Mouse (Mus musculus) cerebellum, adult (tissue): Measurements from ENCODE around the gene Vps26c.

Experiments
- ATAC-seq: cut with Nextera tagmentation; 2 replicates; pipeline ENCODE4 v1.9.2; 2017; ENCODE audit warnings: mild to moderate bottlenecking, moderate library complexity, mixed read lengths; ENCODE audit not compliant: insufficient number of reproducible peaks, low FRiP score, low TSS enrichment

Vps26c gene

DNA sequence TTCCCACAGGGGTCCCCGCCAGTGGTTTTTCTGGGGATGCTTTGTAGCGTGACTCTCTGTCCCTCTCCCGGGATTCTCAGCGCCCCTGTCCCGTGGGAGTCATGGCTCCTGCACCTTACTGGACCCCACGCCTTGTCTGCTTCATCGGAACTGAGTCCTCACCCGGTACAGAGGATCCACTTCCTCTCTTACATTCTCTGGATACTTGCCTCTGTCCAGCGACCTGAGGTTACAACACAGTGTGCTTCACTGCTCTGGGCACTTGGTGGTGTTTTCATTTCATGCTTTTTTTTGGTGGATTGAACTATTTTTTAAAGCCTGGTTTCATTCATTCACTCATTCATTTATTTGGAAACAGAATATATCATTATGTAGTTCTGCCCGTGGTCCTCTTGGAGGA is 23.2 kb upstream of the Vps26c start:
- ATAC-seq = no peak

DNA sequence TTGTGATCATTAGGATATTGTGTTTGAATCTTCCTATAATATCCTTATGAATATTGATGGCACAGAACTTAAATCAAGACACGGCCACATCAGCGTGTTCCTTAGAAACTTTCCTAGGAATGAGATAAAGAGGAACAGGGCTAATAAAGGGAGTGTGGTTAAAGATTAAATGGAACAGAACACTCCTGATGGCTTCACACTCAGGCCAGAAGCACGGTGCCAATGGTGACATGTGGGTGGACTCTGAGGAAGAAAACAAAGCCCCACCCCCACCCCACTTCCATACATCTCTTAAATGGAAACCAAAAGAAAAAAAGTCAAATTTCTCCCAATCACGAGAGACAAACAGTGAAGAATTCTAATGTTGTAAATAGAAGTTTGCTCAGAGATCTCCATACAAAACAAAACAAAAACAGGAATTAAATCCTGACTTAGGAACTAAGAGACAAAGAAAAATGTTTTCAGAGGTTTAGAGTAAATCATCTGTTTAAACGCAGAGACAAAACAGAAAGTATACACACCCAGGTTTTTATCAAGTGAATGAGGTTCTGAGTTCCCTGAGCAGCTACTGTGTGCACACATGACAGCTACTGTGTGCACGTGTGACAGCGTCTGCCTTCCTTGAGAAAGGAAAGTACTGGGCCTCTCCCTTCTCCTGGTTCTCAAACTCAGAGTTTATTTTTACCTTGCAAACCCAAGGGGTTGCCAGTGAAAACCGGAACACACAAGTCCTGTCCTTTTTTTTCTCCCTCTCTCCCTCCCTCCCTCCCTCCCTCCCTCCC is 19.3 kb upstream of the Vps26c start:
- no peak for ATAC-seq

DNA sequence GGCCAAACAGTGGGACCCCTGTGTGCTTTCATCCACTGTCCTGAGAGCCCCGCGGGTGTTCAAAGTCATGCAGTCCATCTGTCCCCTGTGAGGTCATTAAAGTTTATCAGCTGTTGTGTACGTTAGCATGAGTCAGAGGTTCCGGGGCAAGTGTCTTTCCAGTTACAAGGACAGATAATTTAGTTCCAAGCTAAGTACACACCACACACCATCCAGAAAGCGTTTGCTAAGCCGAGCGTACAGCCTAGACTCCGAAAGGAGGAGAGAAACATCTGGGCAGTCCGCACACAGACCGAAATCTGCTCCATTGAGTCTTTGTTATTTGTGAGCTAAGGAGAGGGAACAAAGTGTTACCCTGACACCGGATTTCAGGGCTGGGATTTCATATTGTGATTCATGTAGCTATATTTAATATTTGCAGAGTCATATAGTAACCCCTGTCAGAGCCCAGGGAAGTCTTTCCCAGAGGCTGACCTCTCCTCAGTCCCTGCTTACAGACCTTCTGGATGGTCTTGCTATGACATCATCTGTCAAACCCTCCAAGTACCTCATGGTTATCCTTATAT is 18.0 kb upstream of the Vps26c start:
- ATAC-seq = no peak

DNA sequence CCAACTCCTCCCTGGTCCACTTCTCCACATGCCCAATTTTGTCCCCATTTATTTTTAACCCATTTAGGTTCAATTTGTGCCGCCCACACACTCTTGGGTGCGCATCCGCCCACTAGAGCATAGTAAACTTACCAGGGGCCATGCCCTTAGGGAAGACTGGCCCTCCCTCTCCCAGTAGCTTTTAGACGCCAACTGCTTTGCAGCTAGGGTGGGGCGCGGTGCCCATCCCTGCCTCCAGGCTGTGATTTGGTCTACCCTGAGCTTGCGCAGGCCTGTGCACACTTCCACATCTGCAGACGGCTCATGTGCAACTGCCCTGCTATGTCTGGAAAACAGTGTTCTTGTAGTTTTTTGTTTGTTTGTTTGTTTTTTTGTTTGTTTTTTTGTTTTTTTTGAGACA is 16.3 kb upstream of the Vps26c start:
- no peak for ATAC-seq

DNA sequence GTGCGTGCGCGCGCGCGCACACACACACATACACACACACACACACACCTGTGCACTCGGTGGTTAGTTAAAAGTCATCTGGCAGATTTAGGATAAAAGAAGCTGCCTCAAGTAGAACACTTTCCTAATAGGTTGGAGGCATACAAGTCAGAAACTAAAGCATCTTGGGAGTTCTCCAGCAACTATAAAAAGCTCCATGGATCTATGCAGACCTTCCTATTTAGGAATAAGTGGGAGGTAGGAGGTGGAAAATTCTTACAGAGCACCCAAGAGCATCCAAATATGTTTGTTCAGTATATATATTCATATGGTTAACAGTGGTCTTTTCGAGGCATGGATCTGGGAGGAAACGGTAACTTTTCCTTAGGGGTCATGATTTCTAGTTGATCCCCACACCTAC is 13.5 kb upstream of the Vps26c start:
- ATAC-seq = no peak

DNA sequence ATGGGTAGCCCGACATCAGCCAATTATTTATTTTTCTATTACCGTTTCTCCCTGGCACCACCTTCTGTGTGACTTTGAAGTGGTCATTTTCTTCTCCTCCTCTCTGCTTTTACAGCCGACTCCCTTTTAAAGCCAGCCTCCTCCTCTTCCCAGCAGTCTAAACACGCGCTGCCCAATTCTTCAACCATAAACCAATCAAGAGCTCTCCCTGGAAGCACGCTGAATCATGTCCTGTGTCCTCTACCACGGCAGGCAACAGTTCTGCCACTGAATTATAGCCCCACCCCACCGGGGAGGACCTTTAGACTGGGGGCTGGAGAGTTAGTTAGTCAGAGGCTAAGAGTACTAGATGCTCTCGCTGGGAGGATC is 10.5 kb upstream of the Vps26c start:
- peak; percentile 74 for ATAC-seq

DNA sequence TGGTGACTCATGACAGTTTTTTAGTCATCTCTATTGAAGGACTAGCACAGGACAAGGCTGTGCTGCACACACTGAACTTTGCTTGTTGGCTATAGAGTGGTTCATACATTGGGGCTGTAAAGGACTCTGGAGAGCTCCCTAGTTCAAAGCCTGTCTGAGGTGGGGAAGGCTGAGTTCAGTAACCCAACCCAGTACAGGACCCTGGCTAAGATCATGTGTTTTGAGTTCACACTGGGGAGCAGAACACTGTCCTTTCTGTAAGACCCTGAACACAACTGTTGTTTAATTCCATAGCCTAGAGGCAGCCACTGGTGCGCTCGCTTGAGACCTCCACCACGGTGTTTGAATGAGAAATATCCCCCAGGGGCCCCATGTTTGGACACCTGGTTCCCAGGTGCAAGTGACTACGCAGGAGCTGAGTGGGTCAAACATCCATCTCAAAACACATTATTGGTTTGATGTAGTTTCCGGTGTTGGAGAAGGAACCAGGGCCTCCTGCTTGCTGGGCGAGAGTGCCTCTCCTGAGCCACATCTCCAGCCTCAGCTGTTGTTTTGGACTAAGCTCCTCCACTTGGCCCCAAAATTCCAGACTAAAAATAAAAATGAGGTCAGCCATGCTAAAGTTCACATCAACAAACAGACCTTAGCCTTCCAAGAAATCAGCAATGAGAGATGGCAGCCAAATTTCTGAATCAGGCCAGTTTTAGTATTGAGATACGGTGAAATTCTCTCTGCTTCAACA is 10.0 kb upstream of the Vps26c start:
- peak; percentile 80 for ATAC-seq

DNA sequence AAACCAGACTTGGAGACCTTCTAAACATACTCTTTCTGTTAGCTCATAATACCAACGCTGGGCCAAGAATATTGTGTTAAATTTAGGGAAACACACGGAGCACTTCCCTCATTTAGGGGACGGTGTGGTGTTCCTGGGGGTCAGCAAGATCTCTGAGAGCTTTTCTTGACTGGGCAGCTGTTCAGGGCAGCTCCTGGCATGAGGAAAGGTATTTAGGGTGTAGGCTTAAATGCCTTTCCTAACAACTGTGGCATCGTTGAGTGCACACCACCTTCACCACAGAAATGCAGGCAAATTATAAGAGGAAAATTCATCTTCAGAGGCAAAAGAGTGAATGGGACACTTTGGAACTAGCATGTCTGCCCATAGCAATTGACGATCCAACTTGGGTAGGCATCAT is 9.1 kb upstream of the Vps26c start:
- ATAC-seq = no peak

DNA sequence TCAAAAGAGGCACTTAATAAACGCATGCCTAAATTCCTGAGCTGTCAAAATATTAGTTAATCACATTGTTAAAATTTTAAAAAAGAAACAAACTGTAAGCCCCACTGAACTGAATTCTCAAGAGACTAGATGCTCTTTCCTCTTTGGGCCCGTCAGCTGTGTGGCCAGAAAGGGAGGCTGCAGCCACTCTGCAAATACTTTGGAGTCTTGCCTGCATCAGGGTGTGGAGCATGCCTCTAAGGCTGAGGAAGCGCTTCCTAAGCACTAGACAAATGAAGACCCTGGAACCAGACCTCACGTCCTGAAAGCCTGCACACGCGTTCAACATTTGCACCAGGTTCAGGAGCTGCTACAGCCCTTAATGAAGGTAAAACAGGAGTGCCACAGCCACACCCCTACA is 7.0 kb upstream of the Vps26c start:
- ATAC-seq = no peak

DNA sequence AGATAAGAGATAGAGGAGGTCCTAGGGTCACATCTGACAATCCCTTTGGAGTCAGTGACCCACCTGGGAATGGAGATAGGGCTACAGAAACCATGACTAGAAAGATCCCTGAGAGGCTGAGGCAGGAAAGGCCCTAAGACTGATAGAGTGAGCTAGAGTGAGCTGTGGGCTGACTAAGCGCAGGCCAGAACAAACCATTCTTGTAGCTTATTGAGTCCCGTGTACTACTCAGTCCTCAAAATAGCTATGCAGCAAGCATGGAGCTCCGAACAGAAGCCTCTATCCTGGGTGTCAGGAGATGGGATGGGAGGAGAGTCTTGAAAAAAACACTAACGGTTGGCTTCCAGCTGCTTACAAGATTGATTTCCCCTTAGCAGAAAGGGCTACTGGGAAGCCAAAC is 4.6 kb upstream of the Vps26c start:
- no peak for ATAC-seq

DNA sequence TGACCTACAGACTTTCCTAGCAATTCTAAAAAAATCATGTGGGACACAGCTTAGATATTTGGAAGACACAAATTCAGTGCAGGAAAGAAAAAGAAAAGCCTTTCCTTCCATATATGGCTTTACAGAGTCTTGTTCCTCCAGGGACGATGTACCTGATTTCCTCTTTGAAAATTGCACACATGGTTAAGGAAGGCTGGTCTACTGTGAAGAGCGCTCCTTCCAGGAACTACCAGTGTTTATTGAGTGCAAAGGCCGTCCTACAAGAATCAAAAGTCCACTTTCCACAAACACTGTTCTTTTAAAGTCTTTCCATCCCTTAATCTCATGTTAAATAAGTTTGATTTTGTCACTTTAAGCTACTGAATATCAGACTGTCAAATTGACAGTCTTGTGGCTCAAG is 916 bp upstream of the Vps26c start:
- no peak for ATAC-seq

DNA sequence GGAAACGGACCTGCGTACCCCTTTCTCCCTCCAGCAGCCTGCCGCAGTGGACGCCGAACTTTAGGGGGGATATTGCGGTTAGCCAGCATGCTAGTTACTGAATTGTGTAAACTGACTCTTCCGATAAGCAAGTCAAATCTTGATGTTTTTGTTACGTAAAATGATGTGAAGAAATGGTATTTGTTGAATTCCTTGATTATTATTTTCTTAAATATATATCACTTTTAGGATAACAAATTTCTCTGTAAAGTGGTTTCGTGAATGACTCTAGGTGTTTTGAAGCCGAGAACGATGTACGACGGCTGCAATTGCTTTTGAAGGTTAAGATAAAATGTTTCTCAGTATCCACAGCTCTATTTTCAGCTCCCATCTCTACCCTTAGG is 513 bp upstream of the Vps26c start:
- no peak for ATAC-seq

DNA sequence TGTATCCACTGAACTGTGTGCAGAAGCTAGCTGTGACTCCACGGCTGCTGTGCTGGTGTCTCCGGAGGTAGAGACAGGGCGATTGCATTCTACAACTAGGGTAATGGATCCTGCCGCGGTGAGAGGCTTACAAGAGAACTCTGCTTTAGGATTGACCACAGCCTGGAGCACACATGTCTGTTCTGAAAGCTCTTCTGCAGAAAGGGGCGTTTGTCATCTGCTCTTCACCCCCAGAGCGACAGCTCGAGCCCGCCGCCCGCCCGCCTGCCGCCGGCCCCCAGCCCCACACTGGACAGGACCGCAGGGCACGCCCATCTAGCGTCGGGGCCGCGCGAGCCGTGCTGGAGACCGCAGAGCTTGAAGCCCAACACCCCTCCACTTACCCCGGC is 681 bp downstream of the Vps26c start:
- no peak; the same call in none of the 2 replicates for ATAC-seq

DNA sequence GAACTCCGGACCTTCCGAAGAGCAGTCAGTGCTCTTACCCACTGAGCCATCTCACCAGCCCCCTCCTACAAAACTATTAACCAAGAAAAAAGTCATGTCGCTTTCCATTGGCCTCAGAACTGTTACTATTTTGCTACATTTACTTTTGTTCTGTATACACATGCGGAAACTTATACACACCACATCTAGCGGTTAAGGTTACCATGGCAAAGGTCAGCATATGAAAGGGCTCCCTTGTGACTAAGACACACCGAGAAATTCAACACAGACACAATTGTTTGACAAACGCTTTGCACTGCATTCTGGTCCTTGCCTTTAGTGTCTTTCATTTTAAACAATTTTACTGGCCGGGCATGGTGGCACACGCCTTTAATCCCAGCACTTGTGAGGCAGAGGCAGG is 1.9 kb downstream of the Vps26c start:
- ATAC-seq = no peak

DNA sequence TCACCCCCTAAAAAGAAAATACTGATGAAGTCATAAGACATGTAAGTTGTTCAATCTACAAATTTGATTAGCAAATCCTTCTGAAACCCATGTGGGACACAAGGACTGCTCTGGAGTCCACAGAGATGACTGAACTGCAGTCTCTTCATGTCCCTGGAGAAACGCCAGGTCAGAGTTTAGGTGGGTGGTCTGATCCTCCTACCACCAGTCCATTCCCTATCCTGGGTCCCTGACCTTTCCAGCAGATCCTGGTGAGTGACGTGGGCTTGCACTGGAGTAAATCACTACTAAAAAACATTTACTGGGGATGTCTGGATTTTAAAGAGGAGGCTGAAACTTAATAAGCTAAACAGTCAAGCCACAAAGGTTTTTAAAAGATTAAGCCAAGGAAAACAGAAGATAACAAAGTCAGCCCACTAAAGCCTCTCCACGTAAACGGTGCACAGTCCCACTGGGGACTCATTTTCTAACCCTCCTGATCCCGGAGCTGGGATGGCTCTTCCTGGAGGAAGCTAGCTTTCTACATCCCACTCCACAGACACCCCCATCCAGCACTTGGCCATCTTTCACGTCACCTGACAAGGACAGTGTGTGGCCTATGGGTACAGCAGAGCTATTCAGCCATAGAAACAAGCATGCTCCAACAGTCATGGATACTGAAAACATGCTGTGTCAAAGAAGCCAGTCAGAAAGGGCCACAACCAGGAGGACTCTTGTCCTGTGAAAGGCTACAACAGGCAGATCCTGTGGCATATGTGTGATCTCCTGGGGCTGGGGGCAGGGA is 2.8 kb downstream of the Vps26c start:
- ATAC-seq = no peak

DNA sequence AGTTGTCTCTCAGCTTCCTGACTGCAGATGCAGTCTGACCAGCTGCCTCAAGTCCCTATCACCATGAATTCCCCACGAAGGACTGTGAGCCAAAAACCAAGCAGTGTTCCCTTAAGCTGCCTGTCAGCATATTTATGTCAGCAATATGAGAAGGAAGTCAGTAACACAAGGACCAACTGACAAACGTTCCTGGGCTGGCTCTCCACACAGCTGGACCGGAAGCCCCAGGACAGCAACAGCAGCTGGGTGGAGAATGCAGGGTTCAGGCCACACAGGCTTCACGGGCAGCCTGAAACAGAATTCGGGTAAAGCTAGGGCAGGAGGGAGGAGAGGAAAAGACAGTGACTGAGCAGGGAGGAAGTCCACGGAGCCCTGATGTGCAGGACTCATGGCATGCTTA is 7.6 kb downstream of the Vps26c start:
- no peak for ATAC-seq

DNA sequence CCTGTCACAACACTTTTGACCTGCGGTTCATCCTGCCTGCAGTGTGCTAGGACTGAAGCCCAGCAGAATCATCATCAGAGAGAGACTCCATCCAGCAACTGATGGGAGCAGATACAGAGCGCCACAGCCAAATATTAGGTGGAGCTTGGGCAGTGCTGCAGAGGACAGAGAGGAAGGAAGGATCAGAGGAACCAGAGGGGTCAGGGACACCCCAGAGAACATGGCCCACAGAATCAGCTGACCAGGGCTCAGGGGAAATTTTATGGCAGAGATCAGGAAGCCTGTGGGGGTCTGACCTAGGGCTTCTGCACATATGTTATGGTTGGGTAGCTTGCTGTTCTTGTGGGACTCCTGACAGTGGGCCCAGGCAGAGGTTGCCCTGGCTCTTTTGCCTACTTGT is 9.0 kb downstream of the Vps26c start:
- no peak for ATAC-seq

DNA sequence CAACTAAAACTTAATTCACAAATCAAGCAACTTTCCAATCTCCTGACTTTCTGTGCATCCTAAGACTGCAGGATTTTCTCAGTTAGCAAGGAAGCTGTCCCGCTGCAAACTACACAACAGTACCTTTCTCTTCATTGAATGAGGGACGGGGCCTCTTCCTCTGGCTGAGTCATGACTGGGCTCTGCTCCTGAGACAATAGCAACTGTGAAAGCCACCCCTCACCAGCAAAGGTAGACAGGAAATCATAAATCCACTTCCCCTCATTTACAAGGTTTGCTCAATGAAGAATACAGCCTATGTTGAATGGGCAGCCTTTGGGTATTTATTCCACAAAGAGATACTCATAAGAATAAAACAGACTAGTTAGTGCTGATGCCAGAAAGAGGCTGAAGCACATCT is 16.6 kb downstream of the Vps26c start:
- ATAC-seq = no peak

DNA sequence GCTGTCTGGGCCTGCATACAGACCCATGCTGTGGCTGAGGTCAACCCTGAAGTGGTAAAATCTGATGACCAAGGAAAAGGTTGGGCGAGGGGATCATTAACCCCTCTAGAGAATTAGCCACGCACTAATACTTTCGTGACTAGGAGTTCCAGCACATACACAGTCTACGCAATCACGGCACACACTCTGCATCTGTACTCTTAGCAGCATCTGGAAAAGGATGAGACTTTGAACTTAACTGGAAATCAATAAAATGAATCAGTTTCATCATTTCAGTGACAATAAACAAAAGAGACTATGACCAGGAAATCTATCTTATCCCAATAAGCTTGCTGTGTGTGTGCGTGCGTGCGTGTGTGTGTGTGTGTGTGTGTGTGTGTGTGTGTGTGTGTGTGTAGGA is 17.9 kb downstream of the Vps26c start:
- ATAC-seq = no peak

DNA sequence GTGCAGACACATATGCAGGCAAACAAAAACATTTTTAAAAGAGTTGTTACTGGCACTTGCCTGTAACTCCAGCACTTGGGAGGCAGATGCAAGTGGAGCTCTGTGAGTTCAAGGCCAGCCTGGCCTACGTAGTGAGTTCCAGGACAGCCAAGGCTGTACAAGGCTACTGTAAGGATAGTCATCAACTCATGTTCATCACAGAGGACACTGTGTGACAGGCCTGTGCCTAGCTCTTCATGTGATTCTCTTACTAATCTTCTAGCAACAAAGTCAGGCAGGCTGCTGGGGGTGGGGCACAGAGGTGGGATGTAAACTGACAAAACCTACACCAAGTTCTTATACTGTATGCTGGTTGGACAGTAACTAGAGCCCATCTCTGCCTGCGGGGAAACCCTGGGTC is 19.6 kb downstream of the Vps26c start:
- ATAC-seq = no peak

DNA sequence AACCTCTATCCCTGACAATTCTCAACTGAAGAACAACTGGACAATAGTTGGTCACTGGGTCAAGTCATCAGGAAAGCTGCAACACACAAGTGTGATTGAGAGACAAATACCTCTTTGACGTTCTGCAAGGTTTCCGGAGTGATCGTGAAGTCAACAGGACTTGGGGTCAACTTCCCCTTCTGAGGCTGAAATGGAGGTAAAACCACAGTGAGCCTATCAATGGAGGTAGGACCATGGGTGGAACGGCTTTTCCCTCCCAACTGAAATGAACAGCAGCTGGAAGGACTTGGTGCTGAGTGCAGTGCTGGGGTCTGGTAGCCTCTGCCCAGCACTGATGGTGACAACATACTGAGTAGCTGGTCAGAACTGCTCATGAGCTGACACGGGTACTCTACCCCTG is 22.4 kb downstream of the Vps26c start:
- ATAC-seq = no peak
